Mouse (Mus musculus) G1E (cell line): ENCODE measurements around the gene Casp7. TPM values are rescaled to one million over a fixed set of nuclear protein-coding genes. Genes with fewer than 3 reads are reported as not detected.

ENCODE experiments used
- ATAC-seq: 2 replicates; pipeline ENCODE4 v1.8.0; 2016; ENCODE audit warnings: mild to moderate bottlenecking; ENCODE audit not compliant: insufficient number of reproducible peaks, poor library complexity, low FRiP score, severe bottlenecking; ENCODE audit errors: extremely low read depth
- DNase-seq: peaks from one replicate; pipeline ENCODE4 v3.0.0; 2012; ENCODE audit warnings: low spot score
- H3K27me3 ChIP-seq: 2 replicates; pipeline ENCODE4 v1.6.1; 2012; ENCODE audit warnings: mild to moderate bottlenecking, low read length, inconsistent platforms; ENCODE audit not compliant: insufficient read depth
- H3K36me3 ChIP-seq: replicated peaks from 2 replicates; pipeline ENCODE3; 2012; ENCODE audit warnings: mild to moderate bottlenecking, inconsistent platforms
- H3K4me1 ChIP-seq: 2 replicates; pipeline ENCODE4 v1.6.1; 2012; ENCODE audit warnings: low read depth, low read length, inconsistent platforms, mixed read lengths; ENCODE audit not compliant: insufficient read depth
- H3K4me3 ChIP-seq: 2 replicates; pipeline ENCODE4 v1.5.1; 2012; ENCODE audit warnings: low read depth, mild to moderate bottlenecking, inconsistent platforms, low read length, moderate library complexity, mixed read lengths
- H3K9me3 ChIP-seq: replicated peaks from 2 replicates; pipeline ENCODE4 v1.6.1; 2012; ENCODE audit warnings: inconsistent platforms
- CTCF ChIP-seq: IDR thresholded peaks from 2 replicates; pipeline ENCODE4 v1.5.1; 2012; ENCODE audit warnings: low read depth, low read length, inconsistent platforms, mixed read lengths
- GATA1 ChIP-seq: IDR thresholded peaks from 2 replicates; pipeline ENCODE4 v1.6.1; 2012; ENCODE audit warnings: borderline replicate concordance, low read length, inconsistent platforms, mixed read lengths
- GATA2 ChIP-seq: IDR thresholded peaks from 2 replicates; pipeline ENCODE4 v1.6.1; 2012; ENCODE audit warnings: low read depth, low read length, inconsistent platforms, borderline replicate concordance
- POLR2AphosphoS5 ChIP-seq: IDR thresholded peaks from 2 replicates; pipeline ENCODE4 v1.6.1; 2012; ENCODE audit warnings: low read depth, low read length, inconsistent platforms; ENCODE audit not compliant: insufficient replicate concordance
- TAL1 ChIP-seq: conservative IDR thresholded peaks from 2 replicates; pipeline ENCODE4 v1.6.1; 2012; ENCODE audit warnings: low read depth, low read length, inconsistent platforms, mixed read lengths
- polyA plus RNA-seq: library from polyadenylated mRNA; stranded (reverse); fragments of >175 nt; gene quantifications from 2 replicates; pipeline ENCODE4 v1.2.3, GENCODE M21; 2012
- total RNA-seq, 2 experiments: library from RNA; stranded (forward) in 1 of 2; stranded (reverse) in 1 of 2; fragments of 200-1000 nt in 1 of 2; fragments of >200 nt in 1 of 2; fragmentation: Nextera tagmentation in 1 of 2; gene quantifications; 2 replicates each; pipeline ENCODE4 v1.2.3; 2014 to 2017

Casp7 gene
- total and polyA plus RNA-seq, 3 experiments, result 14.5 to 86.8 (median 43.2) TPM

DNA sequence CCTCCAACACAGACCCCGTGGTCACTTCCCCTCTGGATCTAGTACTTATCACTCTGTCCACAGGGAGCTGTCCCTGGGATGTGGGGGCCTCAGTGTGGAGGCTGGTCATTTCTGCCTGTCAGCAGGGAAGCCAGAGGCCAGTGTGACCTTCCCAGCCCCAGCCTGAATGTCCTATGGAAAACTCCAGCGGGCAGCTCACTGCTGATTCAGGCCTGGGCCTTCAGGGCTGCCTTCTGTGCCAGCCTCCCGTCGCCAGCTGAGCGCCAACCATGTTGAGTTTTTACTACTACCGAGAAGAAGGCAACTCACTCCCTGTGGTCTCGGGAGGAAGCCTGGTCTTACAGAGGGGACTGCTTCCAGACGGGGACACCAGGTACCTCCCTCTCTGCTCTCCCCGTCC lies 28.6 kb downstream of the Casp7 start:
- peaks cover 3% of the 10 kb centered on the region; the same call in 1 of the 2 replicates for H3K4me1 ChIP-seq
- no peaks in the 10 kb centered on the region for H3K27me3 ChIP-seq
- DNase-seq (no peak), ATAC-seq (no peak)
- no peak for TF ChIP-seq GATA2
- TF ChIP-seq GATA1, result no peak
- no peak for TF ChIP-seq CTCF
- peaks cover 88% of the 10 kb centered on the region for H3K36me3 ChIP-seq
- H3K4me3 ChIP-seq, result no peak overlapping the region
- 0 out of 2 replicates have a peak, but pooled peaks cover 4% of the 10 kb centered on the region for H3K9me3 ChIP-seq

DNA sequence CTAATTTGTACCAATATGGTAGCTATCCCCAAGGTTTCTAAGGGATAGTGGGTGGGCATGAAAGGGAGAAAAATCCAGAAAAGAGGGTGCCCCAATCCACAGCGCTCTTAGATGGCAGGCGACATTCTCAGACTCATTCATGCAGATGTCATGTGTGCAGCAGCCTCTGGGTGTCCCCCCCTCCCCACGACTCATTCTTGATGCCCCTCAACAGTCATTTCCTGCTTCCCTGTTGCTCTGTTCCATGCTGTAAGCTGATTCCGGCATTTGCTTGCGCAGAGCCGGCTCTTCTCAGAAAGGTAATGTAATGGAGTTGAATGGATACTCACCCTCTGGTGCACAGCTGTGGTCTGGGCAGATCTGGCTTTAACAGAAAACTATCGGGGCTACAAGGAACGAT lies 33.4 kb downstream of the Casp7 start:
- Histone ChIP-seq H3K36me3 (peaks cover 92% of the 10 kb centered on the region), H3K4me3 (no peak overlapping the region), H3K4me1 (no peaks in the 10 kb centered on the region; the same call in 1 of the 2 replicates), H3K27me3 (no peaks in the 10 kb centered on the region), H3K9me3 (0 out of 2 replicates have a peak, but pooled peaks cover 2% of the 10 kb centered on the region)
- DNase-seq (no peak), ATAC-seq (no peak)
- no peak for TF ChIP-seq TAL1
- no peak for TF ChIP-seq GATA1
- no peak for TF ChIP-seq GATA2
- no peak for TF ChIP-seq CTCF
- TF ChIP-seq POLR2AphosphoS5, result no peak

DNA sequence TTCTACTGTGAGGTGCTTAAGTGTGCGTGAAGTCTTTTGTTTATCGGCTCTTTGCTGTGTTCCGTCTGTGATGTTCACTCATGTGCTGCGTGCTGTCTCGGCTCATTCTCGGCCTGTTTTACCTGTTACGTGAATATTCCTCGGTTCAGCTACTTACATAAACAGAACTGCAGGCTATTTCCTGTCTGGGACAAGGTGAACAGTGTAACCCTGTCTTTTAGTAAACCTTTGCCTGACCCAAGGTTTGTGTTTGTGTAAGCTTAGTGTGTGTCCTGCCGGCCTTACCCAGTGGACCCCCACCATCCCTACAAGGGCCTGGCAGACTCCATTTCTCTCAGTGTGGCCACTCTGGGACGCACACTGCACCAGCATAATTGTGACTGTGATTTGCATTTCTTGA lies 35.8 kb downstream of the Casp7 start:
- Histone ChIP-seq H3K4me1 (peaks cover 6% of the 10 kb centered on the region; the same call in 1 of the 2 replicates), H3K4me3 (no peak overlapping the region), H3K27me3 (no peaks in the 10 kb centered on the region), H3K36me3 (peaks cover 97% of the 10 kb centered on the region), H3K9me3 (peaks cover 9% of the 10 kb centered on the region)
- no peak for DNase-seq
- no peak for ATAC-seq
- TF ChIP-seq CTCF, result no peak
- no peak for TF ChIP-seq GATA1
- TF ChIP-seq TAL1, result no peak
- no peak for TF ChIP-seq GATA2
- no peak for TF ChIP-seq POLR2AphosphoS5

DNA sequence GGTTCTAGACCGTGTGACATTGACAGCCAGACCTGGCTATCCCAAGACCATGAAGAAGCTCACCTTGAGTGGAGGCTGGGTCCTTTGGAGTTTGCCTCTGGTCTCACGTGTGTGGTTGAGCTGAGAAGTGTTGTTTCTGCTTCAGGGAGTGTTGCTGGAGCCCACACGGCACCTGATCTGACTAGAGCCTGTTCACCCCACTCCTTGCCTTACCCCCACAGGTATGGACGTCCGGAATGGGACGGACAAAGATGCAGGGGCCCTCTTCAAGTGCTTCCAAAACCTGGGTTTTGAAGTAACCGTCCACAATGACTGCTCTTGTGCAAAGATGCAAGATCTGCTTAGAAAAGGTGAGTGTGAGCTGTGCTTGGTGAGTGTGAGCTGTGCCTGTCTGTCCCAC lies 36.7 kb downstream of the Casp7 start:
- DNase-seq, result no peak
- H3K9me3 ChIP-seq, result peaks cover 8% of the 10 kb centered on the region

DNA sequence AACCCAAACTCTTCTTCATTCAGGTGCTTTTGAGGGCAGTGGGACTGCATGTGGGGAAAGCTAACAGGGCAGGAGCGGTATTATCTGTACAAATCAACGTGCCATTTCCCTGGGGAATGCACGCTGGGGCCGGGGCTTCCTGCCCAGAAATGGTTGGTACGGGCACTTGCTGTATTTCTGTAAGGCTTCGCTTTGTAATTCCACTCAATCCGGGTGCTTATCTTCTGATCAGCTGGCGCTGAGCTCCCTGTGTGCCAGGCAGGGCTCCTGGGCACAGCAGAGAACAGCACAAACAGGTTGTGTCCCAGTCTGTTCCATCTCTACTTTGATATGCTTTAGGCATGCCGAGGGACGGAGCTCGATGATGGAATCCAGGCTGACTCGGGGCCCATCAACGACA lies 39.5 kb downstream of the Casp7 start:
- H3K4me1 ChIP-seq, result peaks cover 36% of the 10 kb centered on the region
- H3K36me3 ChIP-seq, result peaks cover 99% of the 10 kb centered on the region
- DNase-seq (no peak), ATAC-seq (no peak)
- no peaks in the 10 kb centered on the region for H3K27me3 ChIP-seq
- H3K4me3 ChIP-seq, result no peak overlapping the region
- TF ChIP-seq POLR2AphosphoS5, result no peak
- TF ChIP-seq GATA1, result no peak
- TF ChIP-seq TAL1, result no peak
- TF ChIP-seq GATA2, result no peak
- TF ChIP-seq CTCF, result no peak
- H3K9me3 ChIP-seq, result peaks cover 7% of the 10 kb centered on the region

More for the DNA sequence above, 36.7 kb downstream of the Casp7 start:
- no peak overlapping the region for H3K4me3 ChIP-seq
- no peak for ATAC-seq
- peaks cover 12% of the 10 kb centered on the region for H3K4me1 ChIP-seq
- H3K36me3 ChIP-seq, result peaks cover 97% of the 10 kb centered on the region
- H3K27me3 ChIP-seq, result no peaks in the 10 kb centered on the region
- TF ChIP-seq POLR2AphosphoS5 (no peak), TAL1 (no peak), GATA2 (no peak), GATA1 (no peak), CTCF (no peak)

DNA sequence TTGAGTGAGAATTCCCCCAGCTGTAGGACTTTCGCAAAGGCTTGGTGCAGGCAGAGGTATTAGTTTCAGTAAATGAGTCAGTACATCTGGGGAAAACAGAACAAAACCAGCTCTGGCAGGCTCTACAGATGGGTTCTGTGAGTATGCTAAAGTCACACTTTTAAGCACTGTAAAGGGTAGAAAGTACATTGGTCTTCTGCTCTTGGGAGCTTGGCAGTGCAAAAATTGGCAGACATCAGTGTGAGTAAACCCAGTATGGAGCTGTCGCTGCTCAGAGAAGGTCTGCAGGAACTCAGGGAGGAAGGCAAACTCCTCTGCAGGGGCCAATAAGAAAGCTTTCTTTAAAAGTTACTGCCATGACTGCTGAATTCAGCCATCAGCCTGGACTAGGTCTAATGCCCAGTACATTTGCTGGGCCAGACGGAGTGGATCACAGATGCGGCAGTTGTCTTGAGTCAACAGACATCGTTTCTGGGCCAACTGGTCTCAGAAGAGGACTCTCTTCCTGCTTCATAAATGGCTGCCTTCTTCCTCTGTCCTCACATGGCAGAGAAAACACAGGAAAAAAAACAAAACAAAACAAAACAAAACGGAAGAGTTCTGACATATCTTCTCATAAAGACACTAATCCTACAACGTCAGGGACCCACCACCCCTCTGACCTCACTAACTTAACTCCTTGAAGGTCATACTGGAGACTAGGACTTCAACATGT lies 41.6 kb downstream of the Casp7 start:
- no peaks in the 10 kb centered on the region for H3K27me3 ChIP-seq
- peaks cover 89% of the 10 kb centered on the region for H3K36me3 ChIP-seq
- no peak for DNase-seq
- TF ChIP-seq CTCF (no peak), GATA1 (no peak), POLR2AphosphoS5 (no peak), TAL1 (no peak), GATA2 (no peak)
- peaks cover 36% of the 10 kb centered on the region for H3K4me1 ChIP-seq
- H3K4me3 ChIP-seq, result no peak overlapping the region; the same call in 1 of the 2 replicates
- no peak for ATAC-seq
- H3K9me3 ChIP-seq, result peaks cover 7% of the 10 kb centered on the region

DNA sequence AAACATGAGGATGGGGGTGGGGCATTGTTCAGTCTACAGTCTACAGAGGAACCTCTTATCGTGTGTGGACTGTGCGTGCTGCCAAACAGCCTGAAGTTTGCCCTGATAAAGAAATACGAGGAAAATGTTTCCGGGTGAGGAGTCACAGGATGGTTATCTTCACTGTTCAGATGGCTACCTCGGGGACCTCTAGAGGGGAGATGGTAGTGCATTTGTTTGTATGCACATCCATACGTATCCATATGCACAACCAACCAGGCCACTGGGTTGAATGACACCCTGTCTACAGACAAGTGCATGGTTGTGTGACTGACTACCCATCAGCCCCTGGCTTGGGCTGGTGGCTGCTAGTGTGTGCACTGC lies 42.1 kb downstream of the Casp7 start:
- DNase-seq, result peak; percentile 78
- Histone ChIP-seq H3K4me3 (peak overlapping the region; percentile 22; the same call in 1 of the 2 replicates), H3K9me3 (peaks cover 7% of the 10 kb centered on the region), H3K4me1 (peaks cover 36% of the 10 kb centered on the region), H3K36me3 (peaks cover 83% of the 10 kb centered on the region), H3K27me3 (no peaks in the 10 kb centered on the region)
- TF ChIP-seq TAL1 (peak; percentile 98), POLR2AphosphoS5 (no peak)
- peak; percentile 97 for ATAC-seq
